Mouse (Mus musculus) MEL (cell line): ENCODE data around the gene Dync2h1. TPM values are rescaled to one million over a fixed set of nuclear protein-coding genes. Genes with fewer than 3 reads are reported as not detected.

ENCODE experiments used
- DNase-seq: peaks from one replicate; pipeline ENCODE4 v3.0.0; 2011; ENCODE audit warnings: low read depth, low spot score
- H3K27ac ChIP-seq: 2 replicates; pipeline ENCODE4 v1.5.1; 2012; ENCODE audit warnings: low read depth, mild to moderate bottlenecking, control low read depth, low read length, moderate library complexity; ENCODE audit not compliant: control insufficient read depth
- H3K27me3 ChIP-seq, 2 experiments: fragments of 150-350 bp in 1 of 2; sonication (generic) in 1 of 2; 2 replicates each; pipeline ENCODE4 v1.6.1; 2012; ENCODE audit warnings: low read length in 2 of 2, mild to moderate bottlenecking in 2 of 2, improper control_type of control experiment in 1 of 2, moderate library complexity in 1 of 2; ENCODE audit not compliant: insufficient read depth in 2 of 2, control insufficient read depth in 1 of 2
- H3K36me3 ChIP-seq, 2 experiments: 2 replicates each; pipeline ENCODE4 v1.6.1; 2012 to 2014; ENCODE audit warnings: low read length in 2 of 2, improper control_type of control experiment in 1 of 2, inconsistent platforms in 1 of 2, mild to moderate bottlenecking in 1 of 2; ENCODE audit not compliant: insufficient read depth in 2 of 2, control insufficient read depth in 1 of 2
- H3K4me1 ChIP-seq, 2 experiments: fragments of 150-350 bp in 1 of 2; sonication (generic) in 1 of 2; 2 replicates each; pipeline ENCODE4 v1.6.1; 2012; ENCODE audit warnings: low read length in 2 of 2, improper control_type of control experiment in 1 of 2, mild to moderate bottlenecking in 1 of 2; ENCODE audit not compliant: insufficient read depth in 2 of 2, control insufficient read depth in 1 of 2
- H3K4me3 ChIP-seq, 2 experiments: fragments of 150-350 bp in 1 of 2; sonication (generic) in 1 of 2; 2 replicates each; pipeline ENCODE4 v1.5.1; 2012; ENCODE audit warnings: low read depth in 2 of 2, low read length in 2 of 2, mild to moderate bottlenecking in 2 of 2, moderate library complexity in 2 of 2, control low read depth in 1 of 2, improper control_type of control experiment in 1 of 2; ENCODE audit not compliant: control insufficient read depth in 1 of 2, insufficient read depth in 1 of 2
- H3K79me2 ChIP-seq: 2 replicates; pipeline ENCODE4 v1.6.1; 2012; ENCODE audit warnings: mild to moderate bottlenecking, low read length, moderate library complexity; ENCODE audit not compliant: control insufficient read depth, poor library complexity, insufficient read depth
- H3K9ac ChIP-seq: 2 replicates; pipeline ENCODE4 v1.6.1; 2012; ENCODE audit warnings: low read depth, mild to moderate bottlenecking, control low read depth, low read length, moderate library complexity; ENCODE audit not compliant: control insufficient read depth, poor library complexity, severe bottlenecking
- H3K9me3 ChIP-seq: fragments of 150-350 bp; sonication (generic); replicated peaks from 2 replicates; pipeline ENCODE4 v1.6.1; 2012; ENCODE audit warnings: mild to moderate bottlenecking, low read length, improper control_type of control experiment, moderate library complexity; ENCODE audit not compliant: insufficient read depth
- CHD1 ChIP-seq: IDR thresholded peaks from 2 replicates; pipeline ENCODE4 v1.6.1; 2012; ENCODE audit warnings: low read depth, mild to moderate bottlenecking, inconsistent platforms, low read length, improper control_type of control experiment
- E2F4 ChIP-seq: IDR thresholded peaks from 2 replicates; pipeline ENCODE4 v1.6.1; 2011; ENCODE audit warnings: low read depth, low read length, improper control_type of control experiment, borderline replicate concordance
- ELF1 ChIP-seq: IDR thresholded peaks from 2 replicates; pipeline ENCODE4 v1.6.1; 2014; ENCODE audit warnings: low read depth, mild to moderate bottlenecking, inconsistent platforms, low read length, improper control_type of control experiment, moderate library complexity
- EP300 ChIP-seq, 2 experiments: IDR thresholded peaks; 2 replicates each; pipeline ENCODE4 v1.6.1; 2011; ENCODE audit warnings: improper control_type of control experiment in 2 of 2, low read length in 2 of 2, low read depth in 1 of 2, mild to moderate bottlenecking in 1 of 2
- ETS1 ChIP-seq: IDR thresholded peaks from 2 replicates; pipeline ENCODE4 v1.6.1; 2012; ENCODE audit warnings: low read depth, mild to moderate bottlenecking, inconsistent platforms, low read length, improper control_type of control experiment, moderate library complexity
- GABPA ChIP-seq: IDR thresholded peaks from 2 replicates; pipeline ENCODE4 v1.6.1; 2012; ENCODE audit warnings: low read depth, mild to moderate bottlenecking, inconsistent platforms, low read length, improper control_type of control experiment, moderate library complexity
- GATA1 ChIP-seq: IDR thresholded peaks from 2 replicates; pipeline ENCODE4 v1.6.1; 2011; ENCODE audit warnings: low read depth, low read length, improper control_type of control experiment
- HCFC1 ChIP-seq: IDR thresholded peaks from 2 replicates; pipeline ENCODE4 v1.6.1; 2012; ENCODE audit warnings: low read depth, mild to moderate bottlenecking, inconsistent platforms, low read length, improper control_type of control experiment, moderate library complexity
- JUND ChIP-seq: IDR thresholded peaks from 2 replicates; pipeline ENCODE4 v1.6.1; 2011; ENCODE audit warnings: low read depth, mild to moderate bottlenecking, improper control_type of control experiment, low read length
- MAFK ChIP-seq: IDR thresholded peaks from 2 replicates; pipeline ENCODE4 v1.6.1; 2011; ENCODE audit warnings: low read depth, mild to moderate bottlenecking, low read length, improper control_type of control experiment, borderline replicate concordance
- MAX ChIP-seq: IDR thresholded peaks from 2 replicates; pipeline ENCODE4 v1.6.1; 2011; ENCODE audit warnings: low read length, improper control_type of control experiment
- MAZ ChIP-seq: IDR thresholded peaks from 2 replicates; pipeline ENCODE4 v1.6.1; 2012; ENCODE audit warnings: low read depth, mild to moderate bottlenecking, inconsistent platforms, low read length, improper control_type of control experiment
- MEF2A ChIP-seq: IDR thresholded peaks from 2 replicates; pipeline ENCODE4 v1.6.1; 2014; ENCODE audit warnings: low read depth, mild to moderate bottlenecking, inconsistent platforms, low read length, improper control_type of control experiment; ENCODE audit not compliant: poor library complexity, insufficient replicate concordance, severe bottlenecking; ENCODE audit errors: extremely low read depth
- MXI1 ChIP-seq: IDR thresholded peaks from 2 replicates; pipeline ENCODE4 v1.6.1; 2011; ENCODE audit warnings: mild to moderate bottlenecking, low read depth, low read length, improper control_type of control experiment
- MYB ChIP-seq: IDR thresholded peaks from 2 replicates; pipeline ENCODE4 v1.6.1; 2011; ENCODE audit warnings: mild to moderate bottlenecking, low read depth, low read length, improper control_type of control experiment
- MYC ChIP-seq: IDR thresholded peaks from 2 replicates; pipeline ENCODE4 v1.6.1; 2011; ENCODE audit warnings: low read depth, mild to moderate bottlenecking, low read length, improper control_type of control experiment, moderate library complexity
- NRF1 ChIP-seq: IDR thresholded peaks from 2 replicates; pipeline ENCODE4 v1.6.1; 2014; ENCODE audit warnings: low read depth, mild to moderate bottlenecking, inconsistent platforms, low read length, improper control_type of control experiment, moderate library complexity; ENCODE audit not compliant: poor library complexity, insufficient read depth, severe bottlenecking
- POLR2AphosphoS5 ChIP-seq: IDR thresholded peaks from 2 replicates; pipeline ENCODE4 v1.6.1; 2012; ENCODE audit warnings: low read depth, borderline replicate concordance, mild to moderate bottlenecking, inconsistent platforms, low read length, moderate library complexity, mixed read lengths
- RCOR1 ChIP-seq: IDR thresholded peaks from 2 replicates; pipeline ENCODE4 v1.6.1; 2012; ENCODE audit warnings: low read depth, mild to moderate bottlenecking, inconsistent platforms, low read length, improper control_type of control experiment
- SIN3A ChIP-seq: IDR thresholded peaks from 2 replicates; pipeline ENCODE4 v1.6.1; 2012; ENCODE audit warnings: low read length, improper control_type of control experiment, inconsistent platforms
- SMC3 ChIP-seq: IDR thresholded peaks from 2 replicates; pipeline ENCODE4 v1.6.1; 2011; ENCODE audit warnings: low read depth, low read length, improper control_type of control experiment
- TAL1 ChIP-seq: IDR thresholded peaks from 2 replicates; pipeline ENCODE4 v1.6.1; 2012; ENCODE audit warnings: mild to moderate bottlenecking, inconsistent platforms, low read length, moderate library complexity, mixed read lengths
- TCF12 ChIP-seq: IDR thresholded peaks from 2 replicates; pipeline ENCODE4 v1.6.1; 2014; ENCODE audit warnings: low read depth, mild to moderate bottlenecking, inconsistent platforms, low read length, improper control_type of control experiment, moderate library complexity
- UBTF ChIP-seq: IDR thresholded peaks from 2 replicates; pipeline ENCODE4 v1.6.1; 2012; ENCODE audit warnings: low read depth, mild to moderate bottlenecking, inconsistent platforms, low read length, improper control_type of control experiment, moderate library complexity, borderline replicate concordance; ENCODE audit not compliant: insufficient read depth
- USF1 ChIP-seq: IDR thresholded peaks from 2 replicates; pipeline ENCODE4 v1.6.1; 2014; ENCODE audit warnings: low read depth, mild to moderate bottlenecking, inconsistent platforms, low read length, improper control_type of control experiment, moderate library complexity
- USF2 ChIP-seq, 2 experiments: IDR thresholded peaks; 2 replicates each; pipeline ENCODE4 v1.6.1; 2011 to 2012; ENCODE audit warnings: improper control_type of control experiment in 2 of 2, low read length in 2 of 2, borderline replicate concordance in 1 of 2, inconsistent platforms in 1 of 2, low read depth in 1 of 2, mild to moderate bottlenecking in 1 of 2; ENCODE audit not compliant: insufficient read depth in 1 of 2
- ZC3H11A ChIP-seq: IDR thresholded peaks from 2 replicates; pipeline ENCODE4 v1.6.1; 2012; ENCODE audit warnings: low read depth, mild to moderate bottlenecking, inconsistent platforms, low read length, improper control_type of control experiment
- ZKSCAN1 ChIP-seq: IDR thresholded peaks from 2 replicates; pipeline ENCODE4 v1.6.1; 2012; ENCODE audit warnings: low read depth, mild to moderate bottlenecking, inconsistent platforms, low read length, improper control_type of control experiment, moderate library complexity
- ZMIZ1 ChIP-seq: IDR thresholded peaks from 2 replicates; pipeline ENCODE4 v1.6.1; 2012; ENCODE audit warnings: low read depth, mild to moderate bottlenecking, inconsistent platforms, low read length, improper control_type of control experiment, moderate library complexity
- polyA plus RNA-seq, 2 experiments: library from polyadenylated mRNA; stranded (reverse) in 1 of 2; unstranded in 1 of 2; fragments of >175 nt in 1 of 2; fragments of >200 nt in 1 of 2; gene quantifications; 2 replicates each; pipeline versions ENCODE4 v1.2.1 to v1.2.4; 2012; ENCODE audit warnings: low replicate concordance in 2 of 2, low read depth in 1 of 2; ENCODE audit not compliant: insufficient read length in 2 of 2, insufficient read depth in 1 of 2, missing spikeins in 1 of 2
- total RNA-seq: library from RNA; depleted of rRNA; stranded (reverse); fragments of 300-350 nt; gene quantifications from 2 replicates; pipeline ENCODE4 v1.2.3, GENCODE M21; 2012

The Dync2h1 gene
- total and polyA plus RNA-seq, 3 experiments = 3.2 to 4.5 TPM; not detected in 1

- no peak overlapping the region for H3K27ac ChIP-seq
- no peaks in the 10 kb centered on the region for H3K9me3 ChIP-seq
- H3K36me3 ChIP-seq = no peaks in the 10 kb centered on the region
- no peaks in the 10 kb centered on the region for H3K27me3 ChIP-seq
- DNase-seq = no peak
- no peaks in the 10 kb centered on the region for H3K4me1 ChIP-seq
- TF ChIP-seq MYB (no peak), MXI1 (no peak), USF2 (IDR thresholded peaks at IDR 0.05; ENCODE audit: borderline replicate concordance in 1 of 2, insufficient read depth in 1 of 2, low read depth in 1 of 2, low read length in 2 of 2) (no peak), MAX (no peak)
- TF ChIP-seq, all 39 proteins: peak for 0
- Histone ChIP-seq H3K4me3 (no peak overlapping the region), H3K9ac (no peak overlapping the region), H3K79me2 (no peaks in the 10 kb centered on the region)
Measured at GRCm38 (mm10) chr9:6927399-6928035, 256.7 kb downstream of the Dync2h1 start.

- Histone ChIP-seq H3K27me3 (no peaks in the 10 kb centered on the region), H3K36me3 (peaks cover 0 to 25% of the 10 kb centered on the region in 2 experiments; a peak in 2 of 4 replicates), H3K4me1 (peaks cover 7 to 18% of the 10 kb centered on the region in 2 experiments)
- TF ChIP-seq ETS1 = peak; percentile 91
- no peak for TF ChIP-seq MEF2A
- TF ChIP-seq ZMIZ1 = no peak
- peak; percentile 94 for TF ChIP-seq RCOR1
- TF ChIP-seq MYC = peak; percentile 70
- no peak for TF ChIP-seq NRF1
- TF ChIP-seq ZKSCAN1 = no peak
- TF ChIP-seq USF1 = no peak
- no peak for TF ChIP-seq HCFC1
- peak; percentile 84 for TF ChIP-seq MYB
- no peak for TF ChIP-seq CHD1
- peak; percentile 74 for TF ChIP-seq SIN3A
- 0 out of 2 replicates have a peak, but pooled peaks have one; percentile 46 for TF ChIP-seq GABPA
- TF ChIP-seq GATA1 = peak; percentile 93
- peak; percentile 76 for TF ChIP-seq MAZ
- no peak for TF ChIP-seq ZC3H11A
- TF ChIP-seq USF2 (IDR thresholded peaks at IDR 0.05; ENCODE audit: borderline replicate concordance in 1 of 2, insufficient read depth in 1 of 2, low read depth in 1 of 2, low read length in 2 of 2) = no peak
- peak; percentile 95 for TF ChIP-seq TCF12
- peak; percentile 40; the same call in 1 of the 2 replicates for TF ChIP-seq JUND
- peak; percentile 68 for TF ChIP-seq MXI1
- peak; percentile 82 for TF ChIP-seq TAL1
- peak; percentile 66; the same call in 1 of the 2 replicates for TF ChIP-seq MAX
- peak; percentile 97 to 98 for TF ChIP-seq EP300 (IDR thresholded peaks at IDR 0.05; ENCODE audit: low read depth in 1 of 2, low read length in 2 of 2)
- TF ChIP-seq ELF1 = no peak
- no peak for TF ChIP-seq E2F4
- no peak for TF ChIP-seq SMC3
- peak; percentile 85 for TF ChIP-seq MAFK
- no peak for TF ChIP-seq POLR2AphosphoS5
- no peak for TF ChIP-seq UBTF
Measured at GRCm38 (mm10) chr9:6913471-6913870, 270.8 kb downstream of the Dync2h1 start.

More at GRCm38 (mm10) chr9:6913471-6913870, 270.8 kb downstream of the Dync2h1 start:
- Histone ChIP-seq H3K79me2 (no peaks in the 10 kb centered on the region), H3K9me3 (no peaks in the 10 kb centered on the region), H3K27ac (peak overlapping the region; percentile 69), H3K9ac (no peak overlapping the region), H3K4me3 (no peak overlapping the region)
- DNase-seq = peak; percentile 88
